Mouse (Mus musculus) limb, embryonic 15.5 days (tissue): Measurements from ENCODE around the gene Supt4a. TPM values are rescaled to one million over a fixed set of nuclear protein-coding genes. Genes with fewer than 3 reads are reported as not detected.

Experiments used
- ATAC-seq: fragments of 200-750 bp; cut with Nextera tagmentation; 2 replicates; pipeline ENCODE4 v1.8.0; 2017; ENCODE audit warnings: low read depth, moderate TSS enrichment; ENCODE audit not compliant: insufficient number of reproducible peaks, low FRiP score, low TSS enrichment
- H3K27ac ChIP-seq: fragments of 300-500 bp; sonication (generic); 2 replicates; pipeline ENCODE4 v1.5.1; 2015; ENCODE audit warnings: moderate library complexity, mild to moderate bottlenecking, inconsistent platforms
- H3K27me3 ChIP-seq: fragments of 300-500 bp; sonication (generic); 2 replicates; pipeline ENCODE4 v1.6.1; 2015; ENCODE audit warnings: inconsistent platforms
- H3K36me3 ChIP-seq: fragments of 300-500 bp; sonication (generic); 2 replicates; pipeline ENCODE4 v1.6.1; 2015; ENCODE audit warnings: inconsistent platforms
- H3K4me1 ChIP-seq: fragments of 300-500 bp; sonication (generic); 2 replicates; pipeline ENCODE4 v1.6.1; 2015; ENCODE audit warnings: inconsistent platforms
- H3K4me2 ChIP-seq: fragments of 300-500 bp; sonication (generic); 2 replicates; pipeline ENCODE4 v1.6.1; 2015; ENCODE audit warnings: mild to moderate bottlenecking, inconsistent platforms
- H3K4me3 ChIP-seq: fragments of 300-500 bp; sonication (generic); 2 replicates; pipeline ENCODE4 v1.5.1; 2015; ENCODE audit warnings: mild to moderate bottlenecking, inconsistent platforms
- H3K9ac ChIP-seq: fragments of 300-500 bp; sonication (generic); 2 replicates; pipeline ENCODE4 v1.6.1; 2015; ENCODE audit warnings: inconsistent platforms
- H3K9me3 ChIP-seq: fragments of 300-500 bp; sonication (generic); 2 replicates; pipeline ENCODE4 v1.6.1; 2016; ENCODE audit warnings: inconsistent platforms
- WGBS: fragments of 180-500 bp; shearing (Covaris S2); methylation state at CpG from one replicate; pipeline ENCODE4 v1.1.7; 2015; 5-methylcytosine and 5-hydroxymethylcytosine counted together
- polyA plus RNA-seq: library from polyadenylated mRNA; unstranded; fragments of >200 nt; fragmentation: Nextera tagmentation; extraction: Ambion mirVana; gene quantifications from 2 replicates; pipeline ENCODE4 v1.2.1, GENCODE M21; 2015

Gene Supt4a
- polyA plus RNA-seq, 1 experiment from 2014 or later = 155 TPM

DNA sequence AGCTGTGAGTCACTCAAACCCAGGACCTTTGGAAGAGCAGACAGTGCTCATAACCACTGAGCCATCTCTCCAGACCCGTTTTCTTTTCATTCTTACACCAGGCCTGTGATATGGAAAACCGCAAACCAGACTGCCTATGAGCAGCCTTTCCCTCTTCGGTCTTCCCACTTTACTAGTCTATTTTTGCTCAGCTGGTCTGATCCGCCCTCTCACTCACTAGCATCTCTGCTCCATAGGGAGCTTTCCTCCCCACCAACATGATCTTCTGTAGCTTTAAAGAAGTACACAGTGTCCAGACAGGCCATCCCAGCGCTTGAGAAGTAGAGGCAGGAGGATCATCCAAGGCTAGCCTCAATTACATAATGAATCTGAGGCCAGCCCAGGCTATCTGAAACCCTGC lies 28.4 kb upstream of the Supt4a start:
- Histone ChIP-seq H3K27me3 (no peaks in the 10 kb centered on the region), H3K4me3 (no peak overlapping the region), H3K36me3 (no peaks in the 10 kb centered on the region), H3K9me3 (no peaks in the 10 kb centered on the region), H3K9ac (no peak overlapping the region), H3K27ac (0 out of 2 replicates have a peak overlapping the region, but pooled peaks have one; percentile 22), H3K4me2 (no peak overlapping the region), H3K4me1 (peaks cover 16% of the 10 kb centered on the region)
- no peak for ATAC-seq
- 70% methylated on average over 5 of the region's 5 CpGs for WGBS

DNA sequence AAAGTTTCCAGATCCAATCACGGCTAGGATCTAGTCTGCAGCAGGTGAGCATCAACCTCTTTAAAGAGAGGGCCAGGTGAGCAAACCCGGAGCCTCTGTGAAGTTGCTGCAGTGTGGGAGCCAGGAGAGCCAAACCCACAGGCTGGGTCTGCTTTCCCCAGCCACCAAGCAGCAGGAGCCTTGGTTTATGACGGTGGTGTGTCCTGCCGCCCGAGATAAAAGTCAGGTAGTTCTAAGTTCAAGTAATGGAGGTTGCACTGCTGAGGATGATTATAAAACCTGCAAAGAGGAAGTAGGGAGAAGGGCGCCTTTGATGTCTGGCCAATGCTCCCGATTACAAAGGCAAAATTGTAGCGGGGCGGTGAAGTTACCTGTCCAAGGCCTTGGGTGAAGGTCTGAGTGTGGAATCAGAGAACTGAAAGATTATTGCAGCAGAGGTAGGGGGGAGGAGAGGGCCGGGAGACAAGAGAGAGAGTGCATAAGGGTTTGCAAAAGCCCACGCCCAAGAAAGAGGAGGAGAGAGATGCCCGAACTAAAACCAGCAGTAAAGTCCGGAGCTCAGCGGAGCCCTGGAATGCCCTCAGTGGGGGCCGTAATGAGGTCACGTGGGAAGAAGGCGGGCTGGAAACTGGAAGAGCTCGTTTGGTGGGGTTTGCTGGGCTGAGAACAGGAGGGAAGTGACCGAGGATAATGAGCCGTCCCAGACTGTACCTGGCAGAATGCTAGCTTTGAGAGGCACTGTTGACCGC lies 27.7 kb upstream of the Supt4a start:
- 0 out of 2 replicates have a peak, but pooled peaks have one; percentile 44 for ATAC-seq
- peak overlapping the region; percentile 27; the same call in 1 of the 2 replicates for H3K27ac ChIP-seq

DNA sequence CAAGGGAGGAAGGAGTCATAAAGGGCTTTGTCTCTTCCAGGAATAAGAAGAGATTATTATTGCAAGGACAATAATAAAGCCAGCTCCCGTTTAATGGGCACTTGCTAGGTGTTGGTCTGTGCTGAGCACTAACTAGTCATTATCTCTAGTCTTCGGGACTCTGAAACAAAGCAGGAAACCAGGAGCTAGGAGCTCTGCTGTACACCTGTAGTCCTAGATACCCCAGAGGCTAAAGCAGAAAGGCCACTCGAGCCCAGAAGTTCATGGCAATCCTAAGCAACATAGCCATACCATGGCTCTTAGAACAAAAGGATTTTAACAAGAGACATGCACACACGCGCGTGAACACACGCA lies 27.1 kb upstream of the Supt4a start:
- peak overlapping the region; percentile 27; the same call in 1 of the 2 replicates for H3K27ac ChIP-seq
- WGBS = 40% methylated on average over 7 of the region's 7 CpGs

More for the DNA sequence above, 27.7 kb upstream of the Supt4a start:
- no peaks in the 10 kb centered on the region for H3K9me3 ChIP-seq
- H3K4me1 ChIP-seq = peaks cover 16% of the 10 kb centered on the region
- H3K36me3 ChIP-seq = no peaks in the 10 kb centered on the region
- H3K4me2 ChIP-seq = peak overlapping the region; percentile 53
- peak overlapping the region; percentile 32 for H3K4me3 ChIP-seq
- H3K9ac ChIP-seq = no peak overlapping the region
- H3K27me3 ChIP-seq = no peaks in the 10 kb centered on the region
- 4% methylated on average over 21 of the region's 21 CpGs for WGBS

DNA sequence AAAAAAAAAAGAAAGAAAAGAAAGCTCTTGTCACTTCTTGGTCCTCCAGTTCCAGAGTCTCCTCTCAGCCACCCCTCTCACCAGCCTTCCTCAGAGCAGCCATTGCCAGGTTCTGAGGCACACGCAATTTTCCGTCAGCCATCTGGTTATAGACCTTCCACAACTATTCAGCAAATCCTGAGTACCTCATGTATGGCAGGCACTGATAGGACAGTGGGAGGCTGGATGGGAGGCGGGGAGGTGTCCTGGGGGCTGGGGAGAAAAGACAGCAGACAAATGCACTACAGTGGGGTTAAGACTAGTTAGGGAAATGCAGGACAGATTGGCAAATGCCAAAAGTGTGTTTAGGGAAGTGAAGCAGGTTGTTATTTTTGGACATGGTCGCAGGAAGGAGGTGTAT lies 25.2 kb upstream of the Supt4a start:
- no peak for ATAC-seq
- H3K9ac ChIP-seq = no peak overlapping the region
- no peaks in the 10 kb centered on the region for H3K36me3 ChIP-seq
- H3K9me3 ChIP-seq = no peaks in the 10 kb centered on the region
- H3K4me3 ChIP-seq = no peak overlapping the region
- WGBS = 81% methylated on average over 4 of the region's 4 CpGs
- peaks cover 16% of the 10 kb centered on the region for H3K4me1 ChIP-seq
- H3K4me2 ChIP-seq = no peak overlapping the region
- H3K27me3 ChIP-seq = no peaks in the 10 kb centered on the region
- H3K27ac ChIP-seq = no peak overlapping the region

More for the DNA sequence above, 27.1 kb upstream of the Supt4a start:
- no peaks in the 10 kb centered on the region for H3K9me3 ChIP-seq
- peaks cover 16% of the 10 kb centered on the region for H3K4me1 ChIP-seq
- H3K4me2 ChIP-seq = peak overlapping the region; percentile 53
- H3K9ac ChIP-seq = no peak overlapping the region
- no peaks in the 10 kb centered on the region for H3K27me3 ChIP-seq
- H3K36me3 ChIP-seq = no peaks in the 10 kb centered on the region
- ATAC-seq = no peak
- H3K4me3 ChIP-seq = peak overlapping the region; percentile 32

DNA sequence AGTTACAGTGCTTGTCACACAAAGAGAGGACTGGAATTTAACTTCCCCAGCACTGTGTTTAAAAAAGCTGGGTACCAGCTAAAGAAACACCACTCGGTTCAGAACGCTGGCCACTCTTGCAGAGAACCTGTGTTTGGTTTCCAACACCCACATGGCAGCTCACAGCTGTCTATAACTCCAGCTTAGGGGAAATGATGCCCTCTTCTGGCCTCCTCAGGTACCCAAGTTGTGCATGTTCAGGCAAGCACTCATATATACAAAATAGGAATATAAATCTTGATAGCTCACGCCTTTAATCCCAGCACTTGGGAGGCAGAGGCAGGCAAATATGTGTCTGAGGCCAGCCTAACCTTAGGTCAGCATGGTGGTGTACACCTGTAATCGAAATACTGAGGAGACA lies 21.4 kb upstream of the Supt4a start:
- Histone ChIP-seq H3K4me3 (no peak overlapping the region), H3K9me3 (no peaks in the 10 kb centered on the region), H3K27ac (no peak overlapping the region), H3K27me3 (no peaks in the 10 kb centered on the region), H3K4me1 (no peaks in the 10 kb centered on the region), H3K36me3 (no peaks in the 10 kb centered on the region), H3K4me2 (no peak overlapping the region), H3K9ac (no peak overlapping the region)
- 81% methylated on average over 4 of the region's 4 CpGs for WGBS
- no peak for ATAC-seq

DNA sequence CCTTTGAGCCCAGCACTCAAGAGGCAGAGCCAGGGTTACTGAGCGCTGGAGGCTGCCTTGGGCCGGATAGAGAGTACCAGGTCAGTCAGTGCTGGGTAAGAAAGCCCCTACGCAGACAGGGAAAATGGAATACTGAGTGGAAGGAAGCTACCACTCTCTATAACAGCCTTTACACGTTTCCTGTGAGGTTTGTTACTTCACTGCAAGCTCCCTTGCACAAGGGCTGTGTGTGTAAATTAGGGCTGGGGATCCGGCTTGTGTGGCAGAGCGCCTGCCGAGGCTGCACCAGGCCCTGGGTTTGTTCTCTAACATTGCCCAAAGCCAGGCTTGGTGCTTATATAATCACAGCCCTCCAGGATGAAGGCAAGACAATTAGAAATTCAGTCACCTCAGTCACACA lies 17.8 kb upstream of the Supt4a start:
- no peaks in the 10 kb centered on the region for H3K4me1 ChIP-seq
- H3K4me2 ChIP-seq = no peak overlapping the region
- H3K9ac ChIP-seq = no peak overlapping the region
- H3K9me3 ChIP-seq = no peaks in the 10 kb centered on the region
- no peak overlapping the region for H3K4me3 ChIP-seq
- no peaks in the 10 kb centered on the region for H3K36me3 ChIP-seq
- ATAC-seq = no peak
- 65% methylated on average over 7 of the region's 7 CpGs for WGBS
- no peaks in the 10 kb centered on the region for H3K27me3 ChIP-seq
- H3K27ac ChIP-seq = no peak overlapping the region

DNA sequence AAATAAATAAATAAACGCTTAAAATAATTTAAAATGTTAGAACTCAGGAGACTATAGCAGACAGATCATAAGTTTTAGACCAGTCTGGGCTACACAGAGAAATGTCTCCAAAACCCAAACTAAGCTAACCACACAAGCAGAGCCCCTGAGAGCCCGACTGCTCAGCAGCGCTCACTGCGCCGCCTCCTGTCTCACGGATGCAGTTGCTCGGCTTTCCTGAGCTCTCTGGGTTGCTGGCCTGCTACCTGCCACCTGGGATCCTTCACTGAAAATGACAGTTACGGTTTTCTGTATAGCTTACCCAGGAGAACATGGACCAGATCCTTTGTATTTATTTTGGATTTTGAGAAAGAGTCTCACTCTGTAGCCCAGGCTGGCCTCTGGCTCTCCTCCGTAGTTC lies 17.0 kb upstream of the Supt4a start:
- H3K27ac ChIP-seq = no peak overlapping the region
- no peak overlapping the region for H3K9ac ChIP-seq
- H3K27me3 ChIP-seq = no peaks in the 10 kb centered on the region
- H3K36me3 ChIP-seq = no peaks in the 10 kb centered on the region
- 54% methylated on average over 9 of the region's 9 CpGs for WGBS
- H3K9me3 ChIP-seq = no peaks in the 10 kb centered on the region
- no peak overlapping the region for H3K4me2 ChIP-seq
- no peak overlapping the region for H3K4me3 ChIP-seq
- ATAC-seq = no peak
- peaks cover under 1% of the 10 kb centered on the region; the same call in 1 of the 2 replicates for H3K4me1 ChIP-seq

DNA sequence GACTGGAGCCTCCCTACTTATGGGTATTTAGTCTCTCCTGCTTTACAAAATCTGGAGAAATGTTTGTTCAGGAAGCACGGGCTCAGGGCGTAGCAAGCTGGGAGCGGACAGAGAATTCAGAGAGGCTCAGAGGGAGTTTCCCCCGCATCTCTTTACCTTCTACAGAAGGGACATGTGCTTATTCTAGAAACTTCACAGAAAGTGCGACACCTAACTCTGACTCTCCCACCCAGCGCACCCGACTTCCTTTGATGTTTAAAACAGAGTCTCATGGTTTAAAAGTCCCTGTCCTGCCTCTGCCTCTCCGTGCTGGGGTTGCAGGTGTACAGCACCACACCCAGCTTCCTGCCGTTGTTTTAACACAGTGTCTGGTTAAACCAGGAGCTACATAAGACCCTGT lies 16.5 kb upstream of the Supt4a start:
- ATAC-seq = no peak
- no peak overlapping the region for H3K4me2 ChIP-seq
- WGBS = 63% methylated on average over 9 of the region's 9 CpGs
- no peaks in the 10 kb centered on the region for H3K36me3 ChIP-seq
- H3K9ac ChIP-seq = no peak overlapping the region
- no peak overlapping the region for H3K27ac ChIP-seq
- no peak overlapping the region for H3K4me3 ChIP-seq
- H3K27me3 ChIP-seq = no peaks in the 10 kb centered on the region
- no peaks in the 10 kb centered on the region for H3K9me3 ChIP-seq
- peaks cover 6% of the 10 kb centered on the region; the same call in 1 of the 2 replicates for H3K4me1 ChIP-seq

DNA sequence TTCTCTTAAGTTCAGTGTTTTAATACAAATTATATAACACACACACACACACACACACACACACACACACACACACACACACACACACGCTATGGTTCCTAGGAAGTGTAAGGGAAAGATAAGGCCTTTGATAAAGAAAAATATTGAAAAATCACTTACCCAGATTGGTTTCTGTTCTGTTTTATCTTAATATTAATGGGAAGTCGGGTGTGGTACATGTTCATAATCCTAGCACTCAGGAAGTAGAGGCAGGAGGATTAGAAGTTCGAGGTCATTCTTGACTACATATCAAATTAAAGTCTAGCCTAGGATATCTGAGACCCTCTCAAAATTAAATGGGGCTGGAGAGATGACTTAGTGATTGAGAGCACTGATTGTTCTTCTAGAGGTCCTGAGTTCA lies 15.2 kb upstream of the Supt4a start:
- no peak overlapping the region for H3K4me3 ChIP-seq
- H3K9me3 ChIP-seq = no peaks in the 10 kb centered on the region
- 85% methylated on average over 3 of the region's 3 CpGs for WGBS
- H3K27ac ChIP-seq = no peak overlapping the region
- H3K36me3 ChIP-seq = no peaks in the 10 kb centered on the region
- peaks cover 16% of the 10 kb centered on the region; the same call in 1 of the 2 replicates for H3K4me1 ChIP-seq
- no peak overlapping the region for H3K4me2 ChIP-seq
- no peak overlapping the region for H3K9ac ChIP-seq
- ATAC-seq = no peak
- H3K27me3 ChIP-seq = no peaks in the 10 kb centered on the region

DNA sequence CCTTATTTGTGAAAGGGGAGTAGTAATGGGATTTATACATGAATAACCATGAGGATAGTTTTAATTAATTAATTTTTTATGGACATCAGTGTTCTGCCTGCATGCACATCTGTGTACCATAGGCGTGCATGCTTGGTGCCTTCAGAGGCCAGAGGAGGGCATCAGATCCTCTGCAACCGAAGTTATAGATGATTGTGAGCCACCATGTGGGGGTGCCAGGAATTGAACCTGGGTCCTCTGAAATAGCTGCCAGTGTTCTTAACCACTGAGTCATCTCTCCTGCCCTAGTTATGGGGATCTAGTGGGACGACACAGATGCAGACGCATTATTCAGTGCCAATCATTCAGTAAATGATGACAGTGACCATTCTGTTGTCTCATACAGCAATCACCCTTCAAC lies 14.5 kb upstream of the Supt4a start:
- 76% methylated on average over 4 of the region's 4 CpGs for WGBS
- H3K4me3 ChIP-seq = no peak overlapping the region
- no peaks in the 10 kb centered on the region for H3K27me3 ChIP-seq
- H3K27ac ChIP-seq = no peak overlapping the region
- H3K9ac ChIP-seq = no peak overlapping the region
- peaks cover 16% of the 10 kb centered on the region; the same call in 1 of the 2 replicates for H3K4me1 ChIP-seq
- no peaks in the 10 kb centered on the region for H3K36me3 ChIP-seq
- no peak overlapping the region for H3K4me2 ChIP-seq
- ATAC-seq = no peak
- no peaks in the 10 kb centered on the region for H3K9me3 ChIP-seq

DNA sequence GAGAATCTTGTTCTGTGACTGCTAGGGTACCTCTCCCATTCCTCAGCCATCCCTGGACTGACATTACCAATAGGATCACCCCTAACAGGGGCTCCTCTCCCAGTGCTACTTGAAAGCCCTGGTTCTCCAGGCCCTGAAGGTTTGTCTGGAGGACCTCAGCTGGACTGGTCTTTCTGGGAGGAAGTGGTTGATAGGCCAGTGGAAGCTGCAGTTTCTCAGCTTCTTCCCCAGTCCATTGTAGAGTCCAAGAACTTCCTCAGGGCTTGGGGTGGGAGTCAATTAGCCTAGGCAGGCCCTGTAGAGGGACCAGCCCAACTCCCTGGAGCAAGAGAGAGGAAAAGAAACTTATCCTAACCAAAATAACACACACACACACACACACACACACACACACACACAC lies 11.8 kb upstream of the Supt4a start:
- Histone ChIP-seq H3K4me3 (no peak overlapping the region), H3K4me1 (peaks cover 16% of the 10 kb centered on the region; the same call in 1 of the 2 replicates), H3K9ac (no peak overlapping the region), H3K36me3 (no peaks in the 10 kb centered on the region), H3K4me2 (no peak overlapping the region), H3K27ac (peak overlapping the region; percentile 65), H3K27me3 (no peaks in the 10 kb centered on the region), H3K9me3 (no peaks in the 10 kb centered on the region)
- ATAC-seq = peak; percentile 25; the same call in 1 of the 2 replicates

DNA sequence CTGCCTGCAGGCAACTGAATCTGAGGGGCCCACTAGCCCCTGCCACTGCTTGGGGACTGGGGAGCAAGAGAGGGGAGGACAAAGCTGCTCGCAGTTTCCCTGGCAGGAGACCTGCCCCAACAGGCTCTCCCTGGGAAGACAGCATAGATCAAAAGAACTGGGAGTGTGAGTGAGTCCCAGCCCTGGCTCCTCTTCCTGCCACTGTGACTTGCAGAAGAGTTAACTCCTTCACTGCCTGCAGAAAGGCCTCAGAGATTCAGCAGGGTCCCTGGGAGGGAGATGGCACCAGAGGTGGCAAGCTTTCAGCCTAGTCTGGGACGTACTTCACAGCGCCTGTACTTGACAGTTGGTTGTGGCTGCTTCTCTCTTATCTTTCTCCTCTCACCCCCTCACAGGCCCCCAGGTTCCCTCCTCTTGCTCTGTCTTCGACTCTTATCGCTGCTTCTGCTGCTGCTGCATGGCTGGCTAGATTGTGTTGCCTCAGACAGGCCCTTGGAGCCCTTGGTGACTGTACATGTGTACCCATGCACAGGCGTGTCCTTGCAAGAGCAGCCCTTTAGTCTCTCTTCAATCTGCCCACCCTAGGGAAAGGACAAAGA lies 11.3 kb upstream of the Supt4a start:
- peak overlapping the region; percentile 65 for H3K27ac ChIP-seq
- H3K36me3 ChIP-seq = no peaks in the 10 kb centered on the region
- H3K4me1 ChIP-seq = peaks cover 16% of the 10 kb centered on the region; the same call in 1 of the 2 replicates
- H3K9ac ChIP-seq = no peak overlapping the region
- no peaks in the 10 kb centered on the region for H3K9me3 ChIP-seq
- no peaks in the 10 kb centered on the region for H3K27me3 ChIP-seq
- no peak overlapping the region for H3K4me3 ChIP-seq
- ATAC-seq = peak; percentile 73; the same call in 1 of the 2 replicates
- no peak overlapping the region; the same call in 1 of the 2 replicates for H3K4me2 ChIP-seq
- WGBS = 21% methylated on average over 6 of the region's 6 CpGs
